Mouse (Mus musculus): ENCODE data around the gene Scyl2. TPM values are rescaled to one million over a fixed set of nuclear protein-coding genes. Genes with fewer than 3 reads are reported as not detected.

Scyl2 gene
- total and polyA plus RNA-seq, 3 experiments = 15.1 to 17.4 (median 17.2) TPM

DNA sequence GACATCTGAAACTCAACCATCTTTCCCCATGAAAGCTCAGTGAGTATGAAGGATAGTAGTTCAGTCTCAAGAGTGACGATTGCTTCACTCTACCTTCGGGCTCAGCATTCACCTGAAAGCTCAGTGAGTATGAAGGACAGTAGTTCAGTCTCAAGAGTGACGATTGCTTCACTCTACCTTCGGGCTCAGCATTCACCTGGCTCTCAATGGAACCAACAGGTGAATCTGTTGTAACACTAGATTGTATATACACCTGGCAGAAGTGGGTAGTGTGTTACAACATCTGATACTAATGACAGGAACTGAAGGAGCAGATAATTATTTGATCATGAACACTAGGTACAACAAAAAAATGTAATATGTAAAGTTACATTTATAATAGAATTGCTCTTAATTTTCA, 4.4 kb downstream of the Scyl2 start:
- Histone ChIP-seq H3K9ac (ENCODE audit: insufficient read depth, low read depth) (no peak overlapping the region), H3K27ac (ENCODE audit: insufficient read depth, low read depth) (no peak overlapping the region), H3K27me3 (replicated peaks) (no peaks in the 10 kb centered on the region), H3K36me3 (replicated peaks in 1 of 2; ENCODE audit: control insufficient read depth in 1 of 2, insufficient read depth in 1 of 2, low read length in 1 of 2) (peaks cover 0 to 22% of the 10 kb centered on the region in 2 experiments), H3K4me3 (replicated peaks in 1 of 3; ENCODE audit: low read depth in 2 of 3, low read length in 2 of 3, poor library complexity in 1 of 3) (no peak overlapping the region), H3K4me2 (ENCODE audit: insufficient read depth, low read depth, poor library complexity, severe bottlenecking) (no peak overlapping the region), H3K4me1 (ENCODE audit: control insufficient read depth in 1 of 2, insufficient read depth in 2 of 2) (peaks cover 2 to 28% of the 10 kb centered on the region in 2 experiments; a peak in 3 of 4 replicates), H3K9me3 (replicated peaks; ENCODE audit: low read length) (no peaks in the 10 kb centered on the region), H3K79me2 (replicated peaks; ENCODE audit: control insufficient read depth, extremely low read depth, insufficient read depth, poor library complexity, severe bottlenecking) (peaks cover 14% of the 10 kb centered on the region)
- TF ChIP-seq HCFC1 (IDR thresholded peaks at IDR 0.05; ENCODE audit: low read depth, low read length) (no peak), EP300 (IDR thresholded peaks at IDR 0.05; ENCODE audit: low read length) (no peak), POLR2AphosphoS2 (IDR thresholded peaks at IDR 0.05; ENCODE audit: low read depth, low read length) (no peak), SMC3 (IDR thresholded peaks at IDR 0.05; ENCODE audit: low read depth, low read length) (no peak)
- dilution Hi-C loops (cut with MboI; ENCODE audit: extremely low pct_ligation_motif_present, extremely low pct_unique_long_range_greater_than_20kb, low sequenced_read_pairs) = no loop called here
- no peak for DNase-seq (ENCODE audit: extremely low read depth)
- in situ Hi-C loops (cut with MboI; ENCODE audit: low pct_ligation_motif_present, low pct_unique_long_range_greater_than_20kb, low sequenced_read_pairs) = no loop called here

DNA sequence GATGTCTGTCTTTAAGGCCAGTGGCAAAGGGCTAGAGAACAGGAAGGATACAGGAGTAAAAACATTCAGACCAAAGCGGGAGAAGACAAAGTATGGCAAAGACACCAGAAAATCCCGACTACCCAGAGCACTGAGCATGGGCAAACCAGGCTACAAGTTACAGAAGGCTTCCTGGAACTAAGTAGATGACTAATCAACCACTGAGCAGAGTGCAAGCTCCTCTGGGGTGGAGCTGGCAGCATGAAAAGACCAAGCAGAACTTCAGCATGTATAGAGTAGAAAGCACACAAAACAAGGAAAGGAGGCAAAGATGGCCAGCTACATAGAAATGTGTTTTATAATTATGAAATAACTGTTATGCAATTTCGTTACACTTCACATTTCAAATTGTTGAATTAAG, 5.6 kb downstream of the Scyl2 start:
- no peak overlapping the region for H3K4me3 ChIP-seq (replicated peaks in 1 of 3; ENCODE audit: low read depth in 2 of 3, low read length in 2 of 3, poor library complexity in 1 of 3)
- H3K79me2 ChIP-seq (replicated peaks; ENCODE audit: control insufficient read depth, extremely low read depth, insufficient read depth, poor library complexity, severe bottlenecking) = peaks cover 14% of the 10 kb centered on the region
- in situ Hi-C loops (cut with MboI; ENCODE audit: low pct_ligation_motif_present, low pct_unique_long_range_greater_than_20kb, low sequenced_read_pairs) (no loop called here), dilution Hi-C loops (cut with MboI; ENCODE audit: extremely low pct_ligation_motif_present, extremely low pct_unique_long_range_greater_than_20kb, low sequenced_read_pairs) (no loop called here)
- TF ChIP-seq GABPA (IDR thresholded peaks at IDR 0.05; ENCODE audit: insufficient replicate concordance, low read depth, low read length) (no peak), JUND (conservative IDR thresholded peaks at IDR 0.05; ENCODE audit: low read depth, low read length) (no peak), MEF2A (IDR thresholded peaks at IDR 0.05; ENCODE audit: borderline replicate concordance, low read depth, low read length) (no peak), RCOR1 (conservative IDR thresholded peaks at IDR 0.05; ENCODE audit: low read depth, low read length) (no peak), HCFC1 (IDR thresholded peaks at IDR 0.05; ENCODE audit: low read depth, low read length) (no peak), MYC (IDR thresholded peaks at IDR 0.05; ENCODE audit: low read depth, low read length) (no peak), ZC3H11A (IDR thresholded peaks at IDR 0.05; ENCODE audit: low read depth, low read length) (no peak), ZKSCAN1 (IDR thresholded peaks at IDR 0.05; ENCODE audit: borderline replicate concordance, low read depth, low read length) (no peak), RAD21 (IDR thresholded peaks at IDR 0.05; ENCODE audit: low read depth, low read length) (no peak), E2F4 (IDR thresholded peaks at IDR 0.05; ENCODE audit: insufficient replicate concordance, low read depth, low read length) (no peak), POLR2AphosphoS2 (IDR thresholded peaks at IDR 0.05; ENCODE audit: low read depth, low read length) (no peak), MAX (IDR thresholded peaks at IDR 0.05; ENCODE audit: low read length) (no peak), CHD1 (IDR thresholded peaks at IDR 0.05; ENCODE audit: low read depth, low read length) (no peak)
- H3K9me3 ChIP-seq (replicated peaks; ENCODE audit: low read length) = no peaks in the 10 kb centered on the region
- no peak overlapping the region for H3K4me2 ChIP-seq (ENCODE audit: insufficient read depth, low read depth, poor library complexity, severe bottlenecking)
- H3K9ac ChIP-seq (ENCODE audit: insufficient read depth, low read depth) = no peak overlapping the region
- DNase-seq (ENCODE audit: extremely low read depth) = peak; percentile 13
- H3K36me3 ChIP-seq (replicated peaks in 1 of 2; ENCODE audit: control insufficient read depth in 1 of 2, insufficient read depth in 1 of 2, low read length in 1 of 2) = peaks cover 0 to 25% of the 10 kb centered on the region in 2 experiments
- no peaks in the 10 kb centered on the region for H3K27me3 ChIP-seq (replicated peaks)
- peaks cover 2 to 25% of the 10 kb centered on the region in 2 experiments; a peak in 3 of 4 replicates for H3K4me1 ChIP-seq (ENCODE audit: control insufficient read depth in 1 of 2, insufficient read depth in 2 of 2)
- H3K27ac ChIP-seq (ENCODE audit: insufficient read depth, low read depth) = no peak overlapping the region
